Mouse (Mus musculus) sigmoid colon, adult 10 weeks (tissue): ENCODE measurements around the gene Astn1. TPM values are rescaled to one million over a fixed set of nuclear protein-coding genes. Genes with fewer than 3 reads are reported as not detected.

Source experiments
- polyA plus RNA-seq: library from polyadenylated mRNA; stranded (reverse); fragments of 350-450 nt; fragmentation: Illumina TruSeq; extraction: RNeasy Lipid Tissue Mini Kit (QIAGEN cat#74804); gene quantifications from one replicate; pipeline ENCODE4 v1.2.3, GENCODE M21; 2014; ENCODE audit warnings: low read depth, low replicate concordance

The Astn1 gene
- 2.8 TPM for polyA plus RNA-seq

GRCm38 (mm10) chr1:158361964-158362291 is at the start of gene Astn1:
Gene Astn1, plus strand, starts transcription at chr1:158362273.

GRCm38 (mm10) chr1:158356051-158356461 is 6.0 kb upstream of the Astn1 start, which contains the start of gene Brinp2:
Gene Brinp2, minus strand, starts transcription at chr1:158356326.

Other genes starting within 250 kb of the Astn1 start
- gene Brinp2, start 5.9 kb upstream of the Astn1 start, polyA plus RNA-seq = 0.44 TPM